24 mouse cellular contexts compared by ENCODE assay signal in genomic region chr12:56299610-56300009, GRCm38 (mm10). TPM values are rescaled to one million over a fixed set of nuclear protein-coding genes. Genes with fewer than 3 reads are reported as not detected.
A peak's percentile ranks its signal among the peaks of the same experiment; 100 is the strongest.
DNase-seq lines count a peak whose midpoint lies in the region; ATAC-seq and TF ChIP-seq lines count a peak whose summit lies in the region.
"Had no signal": no experiment of that assay in that cellular context is flagged by ENCODE, and none has a peak within 500 bp of the region (broad histone marks: within the 10 kb centered on the region; RNA-seq: fewer than 3 reads in every experiment).

No protein-coding gene starts in this region.

- H3K36me3 ChIP-seq in lung, embryonic 14.5 days (ENCODE audit: insufficient read depth): no peaks in the 10 kb centered on the region
- H3K36me3 ChIP-seq in lung, postnatal 0 days (ENCODE audit: insufficient read depth, low read length): no peaks in the 10 kb centered on the region
- H3K36me3 ChIP-seq: heart, embryonic 12.5 days; heart, embryonic 15.5 days; hindbrain, embryonic 10.5 days; hindbrain, embryonic 13.5 days had no signal

- no peak for TF ChIP-seq POLR2A in lung, adult 2 months (IDR thresholded peaks at IDR 0.05; ENCODE audit: borderline replicate concordance, extremely low read depth, low read depth, low read length)
- no peak for TF ChIP-seq POLR2A in embryonic fibroblast, embryonic 13.5 days (IDR thresholded peaks at IDR 0.05; ENCODE audit: low read depth, low read length)

- peaks cover 3% of the 10 kb centered on the region; the same call in 1 of the 2 replicates for H3K4me1 ChIP-seq in lung, embryonic 14.5 days (ENCODE audit: insufficient read depth)
- H3K4me1 ChIP-seq in lung, postnatal 0 days (ENCODE audit: insufficient read depth, low read depth, low read length): peaks cover 9% of the 10 kb centered on the region; the same call in 1 of the 2 replicates
- peaks cover 6% of the 10 kb centered on the region; the same call in 1 of the 2 replicates for H3K4me1 ChIP-seq in lung, adult 2 months (ENCODE audit: control insufficient read depth, insufficient read depth, low read length)
- peaks cover 16% of the 10 kb centered on the region; the same call in 1 of the 2 replicates for H3K4me1 ChIP-seq in embryonic fibroblast, embryonic 13.5 days (ENCODE audit: control insufficient read depth, insufficient read depth, low read length)

- no peak for DNase-seq in lung, embryonic 14.5 days
- DNase-seq in lung, postnatal 36 days: no peak
- DNase-seq in lung, postnatal 0 days (ENCODE audit: low spot score): no peak
- DNase-seq in lung, adult 2 months: no peak
- DNase-seq in spleen, postnatal 4 days (ENCODE audit: low spot score in 2 of 2): no peak
- DNase-seq: adrenal gland, postnatal 10 days; adrenal gland, postnatal 36 days; cerebellum, adult 18-20 months; cerebellum, adult 9-10 months; cerebellum, postnatal 14 days; forebrain, postnatal 0 days; gastrocnemius, postnatal 25 days; heart, adult 18-20 months; heart, postnatal 10 days; heart, postnatal 36 days had no signal

- H3K4me2 ChIP-seq in lung, embryonic 14.5 days: no peak overlapping the region
- H3K4me2 ChIP-seq in lung, postnatal 0 days (replicated peaks; ENCODE audit: low read depth, low read length): no peak overlapping the region
- H3K4me2 ChIP-seq: heart, embryonic 12.5 days; heart, embryonic 15.5 days; hindbrain, embryonic 13.5 days had no signal

- TF ChIP-seq CTCF in lung, embryonic 14.5 days (IDR thresholded peaks at IDR 0.05; ENCODE audit: low read depth): no peak
- TF ChIP-seq CTCF in lung, postnatal 0 days (IDR thresholded peaks at IDR 0.05): no peak
- no peak for TF ChIP-seq CTCF in lung, adult 2 months (IDR thresholded peaks at IDR 0.05; ENCODE audit: insufficient read depth, low read length)
- no peak for TF ChIP-seq CTCF in embryonic fibroblast, embryonic 13.5 days (IDR thresholded peaks at IDR 0.05; ENCODE audit: borderline replicate concordance, insufficient read depth, low read length)

- no peaks in the 10 kb centered on the region for H3K9me3 ChIP-seq in lung, embryonic 14.5 days (ENCODE audit: low read depth, low read length)
- H3K9me3 ChIP-seq in lung, postnatal 0 days (ENCODE audit: low read length): no peaks in the 10 kb centered on the region
- H3K9me3 ChIP-seq: heart, embryonic 12.5 days; heart, embryonic 15.5 days; hindbrain, embryonic 10.5 days; hindbrain, embryonic 13.5 days had no signal

- peak overlapping the region; percentile 70 for H3K27ac ChIP-seq in lung, embryonic 14.5 days (ENCODE audit: low read depth)
- peak overlapping the region; percentile 81 for H3K27ac ChIP-seq in lung, postnatal 0 days (ENCODE audit: low read length)
- 0 out of 2 replicates have a peak overlapping the region, but pooled peaks have one; percentile 69 for H3K27ac ChIP-seq in embryonic fibroblast, embryonic 13.5 days (ENCODE audit: insufficient read depth, low read length)
- H3K27ac ChIP-seq: heart, embryonic 15.5 days; hindbrain, embryonic 10.5 days; hindbrain, embryonic 13.5 days had no signal

- H3K27me3 ChIP-seq in lung, embryonic 14.5 days (ENCODE audit: insufficient read depth, low read length): no peaks in the 10 kb centered on the region
- H3K27me3 ChIP-seq in lung, postnatal 0 days (replicated peaks; ENCODE audit: insufficient read depth, low read length): no peaks in the 10 kb centered on the region
- H3K27me3 ChIP-seq: heart, embryonic 15.5 days had no signal

- H3K9ac ChIP-seq in lung, embryonic 14.5 days: no peak overlapping the region
- H3K9ac ChIP-seq in lung, postnatal 0 days (replicated peaks; ENCODE audit: low read depth): no peak overlapping the region
- H3K9ac ChIP-seq: forebrain, postnatal 0 days; heart, embryonic 12.5 days; heart, embryonic 15.5 days; hindbrain, embryonic 13.5 days had no signal

- no peak overlapping the region for H3K4me3 ChIP-seq in lung, embryonic 14.5 days (ENCODE audit: low read depth, low read length)
- no peak overlapping the region for H3K4me3 ChIP-seq in lung, postnatal 0 days (ENCODE audit: low read depth, low read length)
- no peak overlapping the region for H3K4me3 ChIP-seq in lung, adult 2 months (replicated peaks; ENCODE audit: extremely low read depth, low read depth, low read length)
- no peak overlapping the region for H3K4me3 ChIP-seq in embryonic fibroblast, embryonic 13.5 days (ENCODE audit: insufficient read depth, low read length)
- H3K4me3 ChIP-seq: heart, embryonic 12.5 days; heart, embryonic 15.5 days; hindbrain, embryonic 10.5 days; hindbrain, embryonic 13.5 days had no signal

- 47% methylated on average over 3 of the region's 3 CpGs for WGBS in lung, embryonic 14.5 days
- 36% methylated on average over 3 of the region's 3 CpGs for WGBS in lung, postnatal 0 days
- 58% methylated on average over 3 of the region's 3 CpGs for WGBS in lung, adult 2 months

- no peak for TF ChIP-seq EP300 in lung, postnatal 0 days (IDR thresholded peaks at IDR 0.05)

- no peak for ATAC-seq in lung, embryonic 14.5 days (ENCODE audit: insufficient read depth)
- ATAC-seq in lung, postnatal 0 days: no peak
- no peak for ATAC-seq in frontal cortex, adult (ENCODE audit: low TSS enrichment)
- ATAC-seq: CD4-positive, CD25-positive, alpha-beta regulatory T cell, adult 4 months; forebrain, embryonic 14.5 days; forebrain, postnatal 0 days; hindbrain, embryonic 16.5 days had no signal

RNA-seq across cellular contexts. Expression of gene Mbip, which starts 46.1 kb away (rescaled TPM):
- polyA plus RNA-seq in lung, embryonic 14.5 days (2014; fragmentation: Nextera tagmentation; extraction: Ambion mirVana): 160 and 171 TPM in 2 replicates
- polyA plus RNA-seq in lung, postnatal 0 days (2015; fragmentation: Nextera tagmentation; extraction: Ambion mirVana): 122 and 126 TPM in 2 replicates
- polyA plus RNA-seq in lung, adult 2 months (2012; rRNA removed): 30.3 and 37.8 TPM in 2 replicates
- 22.1 and 23.8 TPM in 2 replicates for polyA plus RNA-seq in embryonic fibroblast, embryonic 13.5 days (2011; ENCODE audit: insufficient read length, low read depth, missing spikeins)
